Mouse (Mus musculus): ENCODE data around the gene Sirt5.

GRCm38 (mm10) chr13:43444717-43445116 is 79.4 kb downstream of the Sirt5 start:
- TF ChIP-seq POLR2A (IDR thresholded peaks at IDR 0.05; ENCODE audit: low read depth, low read length) (no peak), CTCF (IDR thresholded peaks at IDR 0.05; ENCODE audit: extremely low read depth, insufficient read length, insufficient replicate concordance, low read depth, low read length) (no peak)
